Mouse (Mus musculus) MEL (cell line): ENCODE measurements around the gene Pccb. TPM values are rescaled to one million over a fixed set of nuclear protein-coding genes. Genes with fewer than 3 reads are reported as not detected.

Experiments used
- DNase-seq: peaks from one replicate; pipeline ENCODE4 v3.0.0; 2011; ENCODE audit warnings: low read depth, low spot score
- H3K27ac ChIP-seq: 2 replicates; pipeline ENCODE4 v1.5.1; 2012; ENCODE audit warnings: low read depth, mild to moderate bottlenecking, control low read depth, low read length, moderate library complexity; ENCODE audit not compliant: control insufficient read depth
- H3K27me3 ChIP-seq, 2 experiments: fragments of 150-350 bp in 1 of 2; sonication (generic) in 1 of 2; 2 replicates each; pipeline ENCODE4 v1.6.1; 2012; ENCODE audit warnings: low read length in 2 of 2, mild to moderate bottlenecking in 2 of 2, improper control_type of control experiment in 1 of 2, moderate library complexity in 1 of 2; ENCODE audit not compliant: insufficient read depth in 2 of 2, control insufficient read depth in 1 of 2
- H3K36me3 ChIP-seq, 2 experiments: 2 replicates each; pipeline ENCODE4 v1.6.1; 2012 to 2014; ENCODE audit warnings: low read length in 2 of 2, improper control_type of control experiment in 1 of 2, inconsistent platforms in 1 of 2, mild to moderate bottlenecking in 1 of 2; ENCODE audit not compliant: insufficient read depth in 2 of 2, control insufficient read depth in 1 of 2
- H3K4me1 ChIP-seq, 2 experiments: fragments of 150-350 bp in 1 of 2; sonication (generic) in 1 of 2; 2 replicates each; pipeline ENCODE4 v1.6.1; 2012; ENCODE audit warnings: low read length in 2 of 2, improper control_type of control experiment in 1 of 2, mild to moderate bottlenecking in 1 of 2; ENCODE audit not compliant: insufficient read depth in 2 of 2, control insufficient read depth in 1 of 2
- H3K4me3 ChIP-seq, 2 experiments: fragments of 150-350 bp in 1 of 2; sonication (generic) in 1 of 2; 2 replicates each; pipeline ENCODE4 v1.5.1; 2012; ENCODE audit warnings: low read depth in 2 of 2, low read length in 2 of 2, mild to moderate bottlenecking in 2 of 2, moderate library complexity in 2 of 2, control low read depth in 1 of 2, improper control_type of control experiment in 1 of 2; ENCODE audit not compliant: control insufficient read depth in 1 of 2, insufficient read depth in 1 of 2
- H3K79me2 ChIP-seq: 2 replicates; pipeline ENCODE4 v1.6.1; 2012; ENCODE audit warnings: mild to moderate bottlenecking, low read length, moderate library complexity; ENCODE audit not compliant: control insufficient read depth, poor library complexity, insufficient read depth
- H3K9ac ChIP-seq: 2 replicates; pipeline ENCODE4 v1.6.1; 2012; ENCODE audit warnings: low read depth, mild to moderate bottlenecking, control low read depth, low read length, moderate library complexity; ENCODE audit not compliant: control insufficient read depth, poor library complexity, severe bottlenecking
- H3K9me3 ChIP-seq: fragments of 150-350 bp; sonication (generic); replicated peaks from 2 replicates; pipeline ENCODE4 v1.6.1; 2012; ENCODE audit warnings: mild to moderate bottlenecking, low read length, improper control_type of control experiment, moderate library complexity; ENCODE audit not compliant: insufficient read depth
- CHD2 ChIP-seq: IDR thresholded peaks from 2 replicates; pipeline ENCODE4 v1.6.1; 2011; ENCODE audit warnings: low read length, improper control_type of control experiment
- CTCF ChIP-seq, 3 experiments: IDR thresholded peaks in 2 of 3; conservative IDR thresholded peaks in 1 of 3; 2 replicates each; pipeline ENCODE4 v1.5.1; 2011 to 2012; ENCODE audit warnings: low read length in 3 of 3, low read depth in 2 of 3, mild to moderate bottlenecking in 2 of 3, improper control_type of control experiment in 1 of 3, inconsistent platforms in 1 of 3, mixed read lengths in 1 of 3, moderate library complexity in 1 of 3; ENCODE audit not compliant: control insufficient read depth in 1 of 3, insufficient read depth in 1 of 3, poor library complexity in 1 of 3, severe bottlenecking in 1 of 3
- E2F4 ChIP-seq: IDR thresholded peaks from 2 replicates; pipeline ENCODE4 v1.6.1; 2011; ENCODE audit warnings: low read depth, low read length, improper control_type of control experiment, borderline replicate concordance
- ETS1 ChIP-seq: IDR thresholded peaks from 2 replicates; pipeline ENCODE4 v1.6.1; 2012; ENCODE audit warnings: low read depth, mild to moderate bottlenecking, inconsistent platforms, low read length, improper control_type of control experiment, moderate library complexity
- JUND ChIP-seq: IDR thresholded peaks from 2 replicates; pipeline ENCODE4 v1.6.1; 2011; ENCODE audit warnings: low read depth, mild to moderate bottlenecking, improper control_type of control experiment, low read length
- MAZ ChIP-seq: IDR thresholded peaks from 2 replicates; pipeline ENCODE4 v1.6.1; 2012; ENCODE audit warnings: low read depth, mild to moderate bottlenecking, inconsistent platforms, low read length, improper control_type of control experiment
- MXI1 ChIP-seq: IDR thresholded peaks from 2 replicates; pipeline ENCODE4 v1.6.1; 2011; ENCODE audit warnings: mild to moderate bottlenecking, low read depth, low read length, improper control_type of control experiment
- MYC ChIP-seq: IDR thresholded peaks from 2 replicates; pipeline ENCODE4 v1.6.1; 2011; ENCODE audit warnings: low read depth, mild to moderate bottlenecking, low read length, improper control_type of control experiment, moderate library complexity
- NELFE ChIP-seq: IDR thresholded peaks from 2 replicates; pipeline ENCODE4 v1.6.1; 2011; ENCODE audit warnings: low read depth, low read length, improper control_type of control experiment
- NRF1 ChIP-seq: IDR thresholded peaks from 2 replicates; pipeline ENCODE4 v1.6.1; 2014; ENCODE audit warnings: low read depth, mild to moderate bottlenecking, inconsistent platforms, low read length, improper control_type of control experiment, moderate library complexity; ENCODE audit not compliant: poor library complexity, insufficient read depth, severe bottlenecking
- POLR2AphosphoS2 ChIP-seq: IDR thresholded peaks from 2 replicates; pipeline ENCODE4 v1.6.1; 2011; ENCODE audit warnings: low read length, improper control_type of control experiment
- RAD21 ChIP-seq: IDR thresholded peaks from 2 replicates; pipeline ENCODE4 v1.6.1; 2011; ENCODE audit warnings: mild to moderate bottlenecking, low read depth, low read length, improper control_type of control experiment
- SIN3A ChIP-seq: IDR thresholded peaks from 2 replicates; pipeline ENCODE4 v1.6.1; 2012; ENCODE audit warnings: low read length, improper control_type of control experiment, inconsistent platforms
- SMC3 ChIP-seq: IDR thresholded peaks from 2 replicates; pipeline ENCODE4 v1.6.1; 2011; ENCODE audit warnings: low read depth, low read length, improper control_type of control experiment
- TAL1 ChIP-seq: IDR thresholded peaks from 2 replicates; pipeline ENCODE4 v1.6.1; 2012; ENCODE audit warnings: mild to moderate bottlenecking, inconsistent platforms, low read length, moderate library complexity, mixed read lengths
- TBP ChIP-seq: IDR thresholded peaks from 2 replicates; pipeline ENCODE4 v1.8.0; 2011; ENCODE audit warnings: low read depth, low read length, improper control_type of control experiment
- TCF12 ChIP-seq: IDR thresholded peaks from 2 replicates; pipeline ENCODE4 v1.6.1; 2014; ENCODE audit warnings: low read depth, mild to moderate bottlenecking, inconsistent platforms, low read length, improper control_type of control experiment, moderate library complexity
- ZC3H11A ChIP-seq: IDR thresholded peaks from 2 replicates; pipeline ENCODE4 v1.6.1; 2012; ENCODE audit warnings: low read depth, mild to moderate bottlenecking, inconsistent platforms, low read length, improper control_type of control experiment
- ZKSCAN1 ChIP-seq: IDR thresholded peaks from 2 replicates; pipeline ENCODE4 v1.6.1; 2012; ENCODE audit warnings: low read depth, mild to moderate bottlenecking, inconsistent platforms, low read length, improper control_type of control experiment, moderate library complexity
- ZMIZ1 ChIP-seq: IDR thresholded peaks from 2 replicates; pipeline ENCODE4 v1.6.1; 2012; ENCODE audit warnings: low read depth, mild to moderate bottlenecking, inconsistent platforms, low read length, improper control_type of control experiment, moderate library complexity
- ZNF384 ChIP-seq: IDR thresholded peaks from 2 replicates; pipeline ENCODE4 v1.6.1; 2012; ENCODE audit warnings: low read depth, mild to moderate bottlenecking, inconsistent platforms, low read length, improper control_type of control experiment
- polyA plus RNA-seq, 2 experiments: library from polyadenylated mRNA; stranded (reverse) in 1 of 2; unstranded in 1 of 2; fragments of >175 nt in 1 of 2; fragments of >200 nt in 1 of 2; gene quantifications; 2 replicates each; pipeline versions ENCODE4 v1.2.1 to v1.2.4; 2012; ENCODE audit warnings: low replicate concordance in 2 of 2, low read depth in 1 of 2; ENCODE audit not compliant: insufficient read length in 2 of 2, insufficient read depth in 1 of 2, missing spikeins in 1 of 2
- total RNA-seq: library from RNA; depleted of rRNA; stranded (reverse); fragments of 300-350 nt; gene quantifications from 2 replicates; pipeline ENCODE4 v1.2.3, GENCODE M21; 2012

The Pccb gene
- total and polyA plus RNA-seq, 3 experiments: 13.2 to 21.1 TPM; not detected in 1

DNA sequence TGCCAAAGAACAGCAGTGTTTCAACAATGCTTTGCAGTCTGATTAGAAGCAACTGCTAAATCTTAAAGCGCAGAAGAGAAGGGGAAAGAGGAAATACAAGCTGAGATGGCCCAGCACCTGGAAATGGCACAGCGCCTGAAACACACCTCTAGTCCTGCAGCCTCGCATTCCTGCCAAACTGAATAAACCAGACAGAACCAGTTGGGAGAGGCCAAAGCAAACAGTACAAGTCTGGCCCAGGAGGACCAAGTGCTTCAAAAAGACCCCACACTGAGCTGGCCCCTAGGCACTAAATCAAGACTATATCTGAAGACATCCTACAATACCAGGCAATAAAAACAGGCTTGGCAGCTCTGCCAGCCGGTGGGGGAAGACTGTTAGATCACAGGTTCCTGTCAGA is 28.8 kb downstream of the Pccb start:
- Histone ChIP-seq H3K27ac (no peak overlapping the region), H3K9ac (no peak overlapping the region), H3K4me3 (no peak overlapping the region), H3K79me2 (no peaks in the 10 kb centered on the region), H3K36me3 (no peaks in the 10 kb centered on the region), H3K4me1 (no peaks in the 10 kb centered on the region), H3K27me3 (no peaks in the 10 kb centered on the region), H3K9me3 (no peaks in the 10 kb centered on the region)
- TF ChIP-seq ETS1 (no peak), NELFE (no peak), NRF1 (no peak), SIN3A (no peak), ZC3H11A (no peak), SMC3 (no peak), MXI1 (no peak), E2F4 (no peak), JUND (no peak), CHD2 (no peak), TAL1 (no peak)
- DNase-seq: no peak

DNA sequence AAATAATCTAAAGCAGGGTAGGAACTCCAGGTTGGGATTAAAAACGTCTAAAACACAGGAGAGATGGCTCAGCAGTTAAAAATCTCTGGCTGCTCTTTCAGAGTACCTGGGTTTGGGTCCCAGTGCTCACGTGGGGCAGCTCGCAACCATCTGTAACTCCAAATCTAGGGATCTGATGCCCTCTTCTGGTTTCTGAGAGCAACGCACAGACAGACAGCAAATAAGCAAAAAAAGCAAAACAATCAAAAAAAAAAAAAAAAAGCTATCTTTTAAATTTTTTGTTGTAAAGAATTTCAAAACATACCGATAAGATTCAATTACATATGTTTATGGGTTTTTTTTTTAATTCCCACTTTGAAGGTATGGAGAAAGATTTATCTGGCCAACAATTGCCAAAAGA is 31.4 kb downstream of the Pccb start:
- Histone ChIP-seq H3K36me3 (no peaks in the 10 kb centered on the region), H3K79me2 (no peaks in the 10 kb centered on the region), H3K9ac (no peak overlapping the region), H3K9me3 (no peaks in the 10 kb centered on the region), H3K27ac (no peak overlapping the region), H3K4me1 (no peaks in the 10 kb centered on the region), H3K4me3 (no peak overlapping the region), H3K27me3 (no peaks in the 10 kb centered on the region)
- peak; percentile 34 for DNase-seq
- TF ChIP-seq SIN3A (no peak), SMC3 (peak; percentile 39), ZNF384 (peak; percentile 89), ZMIZ1 (no peak), ZC3H11A (0 out of 2 replicates have a peak, but pooled peaks have one; percentile 10), POLR2AphosphoS2 (no peak), RAD21 (peak; percentile 37), CTCF (IDR thresholded peaks at IDR 0.05 in 2 of 3, conservative IDR thresholded peaks at IDR 0.05 in 1 of 3; ENCODE audit: control insufficient read depth in 1 of 3, insufficient read depth in 1 of 3, low read depth in 2 of 3, low read length in 3 of 3, poor library complexity in 1 of 3, severe bottlenecking in 1 of 3) (peak in 2 of 3 experiments; percentile 16 to 32; a peak in 1 of 6 replicates)

DNA sequence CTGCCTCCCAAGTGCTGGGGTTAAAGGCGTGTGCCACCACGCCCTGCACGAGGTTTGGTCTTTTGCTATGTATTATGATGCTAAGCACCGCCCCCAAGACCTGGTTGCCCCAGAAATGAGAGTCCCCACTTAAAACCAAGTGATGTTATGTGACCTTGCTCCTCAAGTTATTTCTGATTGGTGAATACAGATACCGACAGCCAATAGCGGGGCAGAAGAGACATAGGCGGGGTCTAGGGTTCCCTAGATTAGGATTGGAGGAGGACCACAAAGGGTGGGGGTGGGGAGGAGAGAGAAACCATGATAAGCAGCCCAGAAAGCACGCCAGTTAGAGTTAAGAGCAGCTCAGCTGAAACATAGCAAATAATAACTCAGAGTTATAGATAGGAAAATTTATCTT is 31.9 kb downstream of the Pccb start:
- no peaks in the 10 kb centered on the region for H3K4me1 ChIP-seq
- no peak for DNase-seq
- H3K27me3 ChIP-seq: no peaks in the 10 kb centered on the region
- no peak overlapping the region for H3K27ac ChIP-seq
- H3K4me3 ChIP-seq: no peak overlapping the region
- no peak for TF ChIP-seq ZKSCAN1
- TF ChIP-seq TCF12: no peak
- TF ChIP-seq TBP: no peak
- no peak for TF ChIP-seq ZC3H11A
- no peak for TF ChIP-seq MAZ
- TF ChIP-seq MYC: no peak
- no peak overlapping the region for H3K9ac ChIP-seq
- no peaks in the 10 kb centered on the region for H3K9me3 ChIP-seq
- H3K36me3 ChIP-seq: no peaks in the 10 kb centered on the region
- no peaks in the 10 kb centered on the region for H3K79me2 ChIP-seq
